22 mouse cellular contexts compared by ENCODE assay signal in the genomic region with DNA sequence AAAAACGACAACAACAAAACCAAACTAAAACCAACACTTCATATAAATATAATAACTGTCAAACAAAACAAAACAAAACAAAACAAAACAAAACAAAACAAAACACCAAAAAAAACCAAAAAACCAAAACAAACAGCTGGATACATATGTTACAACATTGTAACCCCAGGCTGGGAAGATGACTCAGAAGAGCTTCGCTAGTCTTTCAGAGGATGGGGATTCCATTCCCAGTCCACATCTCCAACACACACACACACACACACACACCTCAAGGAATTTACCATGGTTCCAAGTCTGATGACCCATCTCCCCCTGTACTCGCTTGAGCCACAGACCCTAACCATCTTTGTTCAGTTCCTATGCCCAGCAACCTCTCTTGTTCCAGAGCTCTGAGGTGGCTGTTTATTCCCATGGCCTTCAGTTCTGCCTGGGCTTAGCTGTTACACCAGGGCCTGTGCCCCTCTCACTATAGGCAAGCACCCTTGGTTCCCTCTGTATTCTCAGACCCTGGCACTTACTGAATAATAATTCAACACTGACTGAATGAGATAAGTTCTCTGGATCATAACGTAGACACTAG. TPM values are rescaled to one million over a fixed set of nuclear protein-coding genes. Genes with fewer than 3 reads are reported as not detected.
DNase-seq lines count a peak whose midpoint lies in the region; ATAC-seq and TF ChIP-seq lines count a peak whose summit lies in the region.
"Had no signal": no experiment of that assay in that cellular context is flagged by ENCODE, and none has a peak within 500 bp of the region (broad histone marks: within the 10 kb centered on the region; RNA-seq: fewer than 3 reads in every experiment).

No protein-coding gene starts in this region.

- H3K4me2 ChIP-seq in intestine, embryonic 14.5 days (ENCODE audit: low read length), result no peak overlapping the region
- H3K4me2 ChIP-seq in intestine, postnatal 0 days (replicated peaks; ENCODE audit: low read depth), result no peak overlapping the region
- no peak overlapping the region for H3K4me2 ChIP-seq in forebrain, postnatal 0 days (ENCODE audit: low read depth)
- H3K4me2 ChIP-seq: embryonic facial prominence, embryonic 13.5 days; heart, embryonic 11.5 days; lung, embryonic 15.5 days had no signal

- no peak overlapping the region for H3K4me3 ChIP-seq in gastrocnemius, adult 2 months
- H3K4me3 ChIP-seq in intestine, embryonic 14.5 days (ENCODE audit: low read depth, low read length), result no peak overlapping the region
- no peak overlapping the region for H3K4me3 ChIP-seq in intestine, postnatal 0 days (ENCODE audit: low read depth, low read length)
- no peak overlapping the region for H3K4me3 ChIP-seq in forebrain, postnatal 0 days (ENCODE audit: low read depth, low read length)
- H3K4me3 ChIP-seq: embryonic facial prominence, embryonic 13.5 days; hindbrain, embryonic 10.5 days; lung, embryonic 15.5 days had no signal

- no peaks in the 10 kb centered on the region for H3K36me3 ChIP-seq in intestine, embryonic 14.5 days (ENCODE audit: control insufficient read depth, insufficient read depth, low read length)
- H3K36me3 ChIP-seq in intestine, postnatal 0 days (ENCODE audit: control insufficient read depth, insufficient read depth), result no peaks in the 10 kb centered on the region
- no peaks in the 10 kb centered on the region for H3K36me3 ChIP-seq in forebrain, postnatal 0 days (ENCODE audit: insufficient read depth)
- H3K36me3 ChIP-seq: embryonic facial prominence, embryonic 13.5 days; hindbrain, embryonic 10.5 days; lung, embryonic 15.5 days had no signal

- intact Hi-C loops in gastrocnemius, adult 2 months (cut with DNase I), result no loop called here

- H3K9me3 ChIP-seq in intestine, embryonic 14.5 days (ENCODE audit: control insufficient read depth, low read length), result no peaks in the 10 kb centered on the region
- H3K9me3 ChIP-seq in intestine, postnatal 0 days (ENCODE audit: control insufficient read depth), result no peaks in the 10 kb centered on the region
- H3K9me3 ChIP-seq in forebrain, postnatal 0 days (ENCODE audit: low read length), result no peaks in the 10 kb centered on the region
- H3K9me3 ChIP-seq: embryonic facial prominence, embryonic 13.5 days; hindbrain, embryonic 10.5 days; lung, embryonic 15.5 days had no signal

- WGBS in intestine, embryonic 14.5 days, result 76% methylated on average over 4 of the region's 4 CpGs
- 82% methylated on average over 4 of the region's 4 CpGs for WGBS in intestine, postnatal 0 days
- WGBS in forebrain, postnatal 0 days, result 86% methylated on average over 4 of the region's 4 CpGs

- no peak for ATAC-seq in intestine, embryonic 14.5 days (replicated peaks; ENCODE audit: low FRiP score, low TSS enrichment, low read depth)
- ATAC-seq in intestine, postnatal 0 days, result no peak
- no peak for ATAC-seq in forebrain, postnatal 0 days
- ATAC-seq: midbrain, embryonic 16.5 days had no signal

- no peak for TF ChIP-seq CTCF in gastrocnemius, adult 2 months (IDR thresholded peaks at IDR 0.05)
- no peak for TF ChIP-seq CTCF in intestine, postnatal 0 days (IDR thresholded peaks at IDR 0.05; ENCODE audit: low read depth)
- TF ChIP-seq CTCF in forebrain, postnatal 0 days (IDR thresholded peaks at IDR 0.05; ENCODE audit: low read depth), result no peak

- no peak overlapping the region for H3K9ac ChIP-seq in intestine, embryonic 14.5 days (ENCODE audit: low read length)
- no peak overlapping the region for H3K9ac ChIP-seq in intestine, postnatal 0 days (ENCODE audit: low read depth, low read length)
- no peak overlapping the region for H3K9ac ChIP-seq in forebrain, postnatal 0 days
- H3K9ac ChIP-seq: embryonic facial prominence, embryonic 13.5 days; lung, embryonic 15.5 days had no signal

- H3K4me1 ChIP-seq in intestine, embryonic 14.5 days (replicated peaks; ENCODE audit: control insufficient read depth, insufficient read depth, low read length), result no peaks in the 10 kb centered on the region
- no peaks in the 10 kb centered on the region for H3K4me1 ChIP-seq in intestine, postnatal 0 days (replicated peaks; ENCODE audit: control insufficient read depth, insufficient read depth, low read length)
- H3K4me1 ChIP-seq in forebrain, postnatal 0 days (ENCODE audit: insufficient read depth), result no peaks in the 10 kb centered on the region
- H3K4me1 ChIP-seq: embryonic facial prominence, embryonic 13.5 days; hindbrain, embryonic 10.5 days had no signal

- no peaks in the 10 kb centered on the region for H3K27me3 ChIP-seq in intestine, embryonic 14.5 days (replicated peaks; ENCODE audit: control insufficient read depth, insufficient read depth, low read length)
- H3K27me3 ChIP-seq in intestine, postnatal 0 days (replicated peaks; ENCODE audit: control insufficient read depth, insufficient read depth, low read length), result no peaks in the 10 kb centered on the region
- no peaks in the 10 kb centered on the region for H3K27me3 ChIP-seq in forebrain, postnatal 0 days (ENCODE audit: insufficient read depth, low read length)
- H3K27me3 ChIP-seq: CH12.LX; embryonic facial prominence, embryonic 13.5 days; lung, embryonic 15.5 days had no signal

- DNase-seq in gastrocnemius, adult 2 months, result no peak
- DNase-seq in gastrocnemius, adult 8-10 months (ENCODE audit: low spot score in 2 of 2), result no peak
- peak; percentile 9 for DNase-seq in intestine, embryonic 14.5 days (ENCODE audit: low spot score)
- peak; percentile 20 for DNase-seq in urinary bladder, adult 2 months (ENCODE audit: low spot score)
- no peak for DNase-seq in urinary bladder, adult 18-20 months (ENCODE audit: low spot score in 2 of 2)
- no peak for DNase-seq in lung, adult 18-20 months
- DNase-seq in forebrain, postnatal 0 days, result no peak
- DNase-seq: liver; retina, postnatal 1 day had no signal

- H3K27ac ChIP-seq in gastrocnemius, adult 2 months, result peak overlapping the region; percentile 81
- no peak overlapping the region for H3K27ac ChIP-seq in intestine, embryonic 14.5 days (ENCODE audit: low read depth)
- H3K27ac ChIP-seq in intestine, postnatal 0 days (ENCODE audit: low read depth, low read length), result no peak overlapping the region
- no peak overlapping the region for H3K27ac ChIP-seq in forebrain, postnatal 0 days (ENCODE audit: low read depth, low read length)
- H3K27ac ChIP-seq: embryonic facial prominence, embryonic 13.5 days; hindbrain, embryonic 10.5 days; hindbrain, postnatal 0 days; lung, embryonic 15.5 days had no signal

RNA-seq across cellular contexts. Expression of a gene that starts 11.6 kb away (rescaled TPM):
- total RNA-seq in gastrocnemius, adult 2 months (2021), result 10 to 100 TPM; 14.8 to 17.4 TPM
- total RNA-seq in gastrocnemius, adult 8-10 months (2022), result 10 to 100 TPM; 14.5 to 20.7 (median 16.2) TPM
- 1.9 and 2.8 TPM in 2 replicates for polyA plus RNA-seq in intestine, embryonic 14.5 days (2014; fragmentation: Nextera tagmentation; extraction: Ambion mirVana)
- 4.3 and 4.9 TPM in 2 replicates for polyA plus RNA-seq in intestine, postnatal 0 days (2015; fragmentation: Nextera tagmentation; extraction: Ambion mirVana)
- polyA plus RNA-seq in urinary bladder, adult 2 months (2012; rRNA removed), result 159 and 184 TPM in 2 replicates
- 10.2 and 13.9 TPM in 2 replicates for total RNA-seq in forebrain, postnatal 0 days (2014; rRNA removed)
- 10.4 and 10.5 TPM in 2 replicates for polyA plus RNA-seq in forebrain, postnatal 0 days (2015; fragmentation: Nextera tagmentation; extraction: Ambion mirVana)

RNA-seq across cellular contexts. Expression of a gene that starts 41.9 kb away (rescaled TPM):
- total RNA-seq in gastrocnemius, adult 2 months (2021), result not detected
- total RNA-seq in gastrocnemius, adult 8-10 months (2022), result not detected
- not detected in 2 replicates for polyA plus RNA-seq in intestine, embryonic 14.5 days (2014; fragmentation: Nextera tagmentation; extraction: Ambion mirVana)
- polyA plus RNA-seq in intestine, postnatal 0 days (2015; fragmentation: Nextera tagmentation; extraction: Ambion mirVana), result 0.09 TPM in 1 of 2 replicates, not detected in the other
- polyA plus RNA-seq in urinary bladder, adult 2 months (2012; rRNA removed), result 0.28 and 0.33 TPM in 2 replicates
- total RNA-seq in forebrain, postnatal 0 days (2014; rRNA removed), result not detected in 2 replicates
- polyA plus RNA-seq in forebrain, postnatal 0 days (2015; fragmentation: Nextera tagmentation; extraction: Ambion mirVana), result 0.08 TPM in 1 of 2 replicates, not detected in the other
- total RNA-seq: adrenal gland, postnatal 36 days; CH12.LX; gastrocnemius, postnatal 10 days; hindbrain, postnatal 0 days; left cerebral cortex, postnatal 36 days; MEL; neutrophil, adult 5-6 weeks had no signal
- polyA plus RNA-seq: embryonic facial prominence, embryonic 13.5 days; heart, embryonic 11.5 days; hindbrain, embryonic 10.5 days; hindbrain, postnatal 0 days; lung, embryonic 15.5 days; midbrain, embryonic 16.5 days had no signal

Comparison
In these comparisons a context has a peak if more than half of its experiments do, and no peak if none do; other contexts are left out.
1. DNase-seq: peak in intestine, embryonic 14.5 days (single experiment) and urinary bladder, adult 2 months (single experiment); none in gastrocnemius, adult 2 months (single experiment), gastrocnemius, adult 8-10 months (0 of 2), urinary bladder, adult 18-20 months (0 of 2), lung, adult 18-20 months (0 of 2) and forebrain, postnatal 0 days (single experiment).
2. RNA of a gene that starts 11.6 kb away (polyA plus RNA-seq): 159 to 184 TPM in urinary bladder, adult 2 months; 10.4 to 10.5 TPM in forebrain, postnatal 0 days, 4.3 to 4.9 TPM in intestine, postnatal 0 days and 1.9 to 2.8 TPM in intestine, embryonic 14.5 days; every median in the first group is over 10 times any median in the second.